Mouse (Mus musculus): Measurements from ENCODE around the gene Olfr376. TPM values are rescaled to one million over a fixed set of nuclear protein-coding genes. Genes with fewer than 3 reads are reported as not detected.

Olfr376 gene
- polyA plus RNA-seq, 1 experiment = not detected

- no peak for DNase-seq
Measured at GRCm38 (mm10) chr11:73350483-73350882, 20.6 kb upstream of the Olfr376 start, which contains the start of gene Olfr20. Olfr20 (plus strand) TSS chr11:73350783.

GRCm38 (mm10) chr11:73395374-73395773, 24.3 kb downstream of the Olfr376 start:
- no peak overlapping the region for H3K4me3 ChIP-seq (ENCODE audit: insufficient read depth, low read depth, low read length)
- no peaks in the 10 kb centered on the region; the same call in 1 of the 2 replicates for H3K27me3 ChIP-seq (replicated peaks; ENCODE audit: control insufficient read depth, insufficient read depth, low read length)
- no peak overlapping the region for H3K27ac ChIP-seq (ENCODE audit: insufficient read depth, low read depth, low read length)
- no peak for TF ChIP-seq POLR2A (IDR thresholded peaks at IDR 0.05; ENCODE audit: low read depth, low read length)
- no peak for TF ChIP-seq CTCF (conservative IDR thresholded peaks at IDR 0.05; ENCODE audit: insufficient read depth, insufficient read length, low read depth, low read length)
- no peaks in the 10 kb centered on the region for H3K36me3 ChIP-seq (ENCODE audit: control insufficient read depth, insufficient read depth, low read length)
- 63% methylated on average over 4 of the region's 4 CpGs for WGBS
- no peaks in the 10 kb centered on the region for H3K4me1 ChIP-seq (ENCODE audit: control insufficient read depth, insufficient read depth, low read length)
- DNase-seq = no peak

More at GRCm38 (mm10) chr11:73350483-73350882, 20.6 kb upstream of the Olfr376 start, which contains the start of gene Olfr20:
- Histone ChIP-seq H3K27ac (ENCODE audit: insufficient read depth, low read depth, low read length) (no peak within 1 kb of the TSS), H3K36me3 (ENCODE audit: control insufficient read depth, insufficient read depth, low read length) (no peaks in the 10 kb centered on the region), H3K4me3 (ENCODE audit: insufficient read depth, low read depth, low read length) (no peak within 1 kb of the TSS), H3K27me3 (replicated peaks; ENCODE audit: control insufficient read depth, insufficient read depth, low read length) (no peaks in the 10 kb centered on the region), H3K4me1 (ENCODE audit: control insufficient read depth, insufficient read depth, low read length) (no peaks in the 10 kb centered on the region)
- 57% methylated on average over 3 of the region's 3 CpGs for WGBS
- TF ChIP-seq CTCF (conservative IDR thresholded peaks at IDR 0.05; ENCODE audit: insufficient read depth, insufficient read length, low read depth, low read length) (no peak), POLR2A (IDR thresholded peaks at IDR 0.05; ENCODE audit: low read depth, low read length) (no peak)

- Histone ChIP-seq H3K36me3 (ENCODE audit: control insufficient read depth, insufficient read depth, low read length) (no peaks in the 10 kb centered on the region), H3K4me3 (ENCODE audit: insufficient read depth, low read depth, low read length) (no peak within 1 kb of the TSS), H3K27me3 (replicated peaks; ENCODE audit: control insufficient read depth, insufficient read depth, low read length) (no peaks in the 10 kb centered on the region; the same call in 1 of the 2 replicates), H3K27ac (ENCODE audit: insufficient read depth, low read depth, low read length) (no peak within 1 kb of the TSS), H3K4me1 (ENCODE audit: control insufficient read depth, insufficient read depth, low read length) (no peaks in the 10 kb centered on the region)
- DNase-seq = no peak
- TF ChIP-seq CTCF (conservative IDR thresholded peaks at IDR 0.05; ENCODE audit: insufficient read depth, insufficient read length, low read depth, low read length) (no peak), POLR2A (IDR thresholded peaks at IDR 0.05; ENCODE audit: low read depth, low read length) (no peak)
Measured at GRCm38 (mm10) chr11:73399514-73399913, 28.5 kb downstream of the Olfr376 start, which contains the start of gene Olfr1. Olfr1 (minus strand) TSS chr11:73399614.

Other genes starting within 250 kb of the Olfr376 start
- gene Haspin, start 233.0 kb upstream of the Olfr376 start, polyA plus RNA-seq (2012; rRNA removed) = 0.90 and 1.3 TPM in 2 replicates
- 7.4 and 8.7 TPM in 2 replicates for gene P2rx5, start 210.8 kb upstream of the Olfr376 start, polyA plus RNA-seq (2012; rRNA removed)
- 77.6 and 91.0 TPM in 2 replicates for gene Emc6, start 194.2 kb upstream of the Olfr376 start, polyA plus RNA-seq (2012; rRNA removed)
- 86.5 and 104 TPM in 2 replicates for gene Tax1bp3, start 194.2 kb upstream of the Olfr376 start, polyA plus RNA-seq (2012; rRNA removed)
- gene Ctns, start 172.2 kb upstream of the Olfr376 start, polyA plus RNA-seq (2012; rRNA removed) = 37.1 and 37.5 TPM in 2 replicates
- 17.7 and 18.5 TPM in 2 replicates for gene Shpk, start 171.8 kb upstream of the Olfr376 start, polyA plus RNA-seq (2012; rRNA removed)
- 0.16 and 0.18 TPM in 2 replicates for gene Trpv1, start 137.0 kb upstream of the Olfr376 start, polyA plus RNA-seq (2012; rRNA removed)
- 0.05 TPM in 2 replicates for gene Trpv3, start 103.9 kb upstream of the Olfr376 start, polyA plus RNA-seq (2012; rRNA removed)
- 29.1 and 46.1 TPM in 2 replicates for gene Aspa, start 41.6 kb upstream of the Olfr376 start, polyA plus RNA-seq (2012; rRNA removed)
- 0.03 TPM in 1 of 2 replicates, not detected in the other for gene Gm49340, start 41.5 kb upstream of the Olfr376 start, polyA plus RNA-seq (2012; rRNA removed)
- gene Spata22, start 41.5 kb upstream of the Olfr376 start, polyA plus RNA-seq (2012; rRNA removed) = 0.16 TPM in 1 of 2 replicates, not detected in the other
- gene Olfr20, start 20.5 kb upstream of the Olfr376 start, polyA plus RNA-seq (2012; rRNA removed) = 0.11 TPM in 1 of 2 replicates, not detected in the other
- gene Olfr1, start 28.4 kb downstream of the Olfr376 start, polyA plus RNA-seq (2012; rRNA removed) = not detected in 2 replicates
- gene Olfr378, start 57.2 kb downstream of the Olfr376 start, polyA plus RNA-seq (2012; rRNA removed) = not detected in 2 replicates
- gene Olfr380, start 86.3 kb downstream of the Olfr376 start, polyA plus RNA-seq (2012; rRNA removed) = not detected in 2 replicates
- not detected in 2 replicates for gene Olfr381, start 120.4 kb downstream of the Olfr376 start, polyA plus RNA-seq (2012; rRNA removed)
- gene Olfr382, start 146.0 kb downstream of the Olfr376 start, polyA plus RNA-seq (2012; rRNA removed) = not detected in 2 replicates
- not detected in 2 replicates for gene Olfr385, start 221.8 kb downstream of the Olfr376 start, polyA plus RNA-seq (2012; rRNA removed)
- not detected in 2 replicates for gene Olfr384, start 227.3 kb downstream of the Olfr376 start, polyA plus RNA-seq (2012; rRNA removed)

Measured in kidney, adult 2 months (tissue).